Mouse (Mus musculus): ENCODE results near the gene Cmah. TPM values are rescaled to one million over a fixed set of nuclear protein-coding genes. Genes with fewer than 3 reads are reported as not detected.

Gene Cmah
- total RNA-seq (2012; rRNA removed) (2.2 and 2.3 TPM in 2 replicates), polyA plus RNA-seq (2012; ENCODE audit: insufficient read depth in 1 of 2, insufficient read length in 2 of 2, low read depth in 1 of 2, low replicate concordance in 2 of 2, missing spikeins in 1 of 2) (1 to 10 TPM in 1 of 2 experiments, not detected in 1; 1.4 TPM)

DNA sequence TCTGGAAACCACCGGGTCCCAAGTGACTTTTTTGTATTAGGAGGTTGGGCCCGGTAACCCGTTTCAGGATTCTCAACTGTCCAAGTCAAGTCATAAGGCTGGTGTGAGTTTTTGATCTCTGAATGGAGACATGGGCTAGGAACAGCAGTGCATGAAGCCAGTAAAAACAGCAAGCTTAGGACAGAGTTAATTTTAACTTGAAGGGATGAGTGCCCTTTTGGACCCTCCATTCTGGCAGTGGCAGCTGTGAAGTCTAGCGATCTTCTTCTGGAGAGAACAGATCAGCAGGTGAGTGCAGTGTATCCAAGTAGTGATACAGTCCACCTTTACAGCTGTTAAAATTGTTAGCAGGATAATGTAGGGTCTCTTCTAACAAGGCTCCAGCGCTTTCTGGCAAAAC lies at the start of gene Cmah:
Cmah (plus strand) TSS at position 204 of the 400 bp plus-strand sequence.
- Histone ChIP-seq H3K27ac (ENCODE audit: control insufficient read depth, low read depth, low read length) (no peak within 1 kb of the TSS), H3K4me3 (ENCODE audit: control insufficient read depth in 1 of 2, insufficient read depth in 1 of 2, low read depth in 2 of 2, low read length in 2 of 2) (no peak within 1 kb of the TSS), H3K79me2 (ENCODE audit: control insufficient read depth, insufficient read depth, low read length, poor library complexity) (no peaks in the 10 kb centered on the region), H3K9me3 (replicated peaks; ENCODE audit: insufficient read depth, low read length) (no peaks in the 10 kb centered on the region), H3K4me1 (ENCODE audit: control insufficient read depth in 1 of 2, insufficient read depth in 2 of 2, low read length in 2 of 2) (no peaks in the 10 kb centered on the region), H3K27me3 (ENCODE audit: control insufficient read depth in 1 of 2, insufficient read depth in 2 of 2, low read length in 2 of 2) (peaks cover 4 to 7% of the 10 kb centered on the region in 2 experiments), H3K36me3 (ENCODE audit: control insufficient read depth in 1 of 2, insufficient read depth in 2 of 2, low read length in 2 of 2) (no peaks in the 10 kb centered on the region), H3K9ac (ENCODE audit: control insufficient read depth, low read depth, low read length, poor library complexity, severe bottlenecking) (no peak within 1 kb of the TSS)
- no peak for TF ChIP-seq TBP (IDR thresholded peaks at IDR 0.05; ENCODE audit: low read depth, low read length)
- no peak for TF ChIP-seq KAT2A (conservative IDR thresholded peaks at IDR 0.05; ENCODE audit: low read depth, low read length)
- no peak for DNase-seq (ENCODE audit: low read depth, low spot score)

GRCm38 (mm10) chr13:24279407-24279761 lies 47.8 kb upstream of the Cmah start:
- no peaks in the 10 kb centered on the region; a peak in 1 of 4 replicates for H3K27me3 ChIP-seq (ENCODE audit: control insufficient read depth in 1 of 2, insufficient read depth in 2 of 2, low read length in 2 of 2)
- TF ChIP-seq NELFE (IDR thresholded peaks at IDR 0.05; ENCODE audit: low read depth, low read length) (no peak), MAFK (IDR thresholded peaks at IDR 0.05; ENCODE audit: borderline replicate concordance, low read depth, low read length) (no peak), MYB (IDR thresholded peaks at IDR 0.05; ENCODE audit: low read depth, low read length) (no peak), ZMIZ1 (IDR thresholded peaks at IDR 0.05; ENCODE audit: low read depth, low read length) (no peak), RAD21 (IDR thresholded peaks at IDR 0.05; ENCODE audit: low read depth, low read length) (no peak), TAL1 (IDR thresholded peaks at IDR 0.05; ENCODE audit: low read length) (no peak), USF1 (IDR thresholded peaks at IDR 0.05; ENCODE audit: low read depth, low read length) (no peak), HCFC1 (IDR thresholded peaks at IDR 0.05; ENCODE audit: low read depth, low read length) (no peak), CHD2 (IDR thresholded peaks at IDR 0.05; ENCODE audit: low read length) (no peak), BHLHE40 (IDR thresholded peaks at IDR 0.05; ENCODE audit: borderline replicate concordance, low read depth, low read length) (no peak), MAX (IDR thresholded peaks at IDR 0.05; ENCODE audit: low read length) (no peak)
- no peak for DNase-seq (ENCODE audit: low read depth, low spot score)

DNA sequence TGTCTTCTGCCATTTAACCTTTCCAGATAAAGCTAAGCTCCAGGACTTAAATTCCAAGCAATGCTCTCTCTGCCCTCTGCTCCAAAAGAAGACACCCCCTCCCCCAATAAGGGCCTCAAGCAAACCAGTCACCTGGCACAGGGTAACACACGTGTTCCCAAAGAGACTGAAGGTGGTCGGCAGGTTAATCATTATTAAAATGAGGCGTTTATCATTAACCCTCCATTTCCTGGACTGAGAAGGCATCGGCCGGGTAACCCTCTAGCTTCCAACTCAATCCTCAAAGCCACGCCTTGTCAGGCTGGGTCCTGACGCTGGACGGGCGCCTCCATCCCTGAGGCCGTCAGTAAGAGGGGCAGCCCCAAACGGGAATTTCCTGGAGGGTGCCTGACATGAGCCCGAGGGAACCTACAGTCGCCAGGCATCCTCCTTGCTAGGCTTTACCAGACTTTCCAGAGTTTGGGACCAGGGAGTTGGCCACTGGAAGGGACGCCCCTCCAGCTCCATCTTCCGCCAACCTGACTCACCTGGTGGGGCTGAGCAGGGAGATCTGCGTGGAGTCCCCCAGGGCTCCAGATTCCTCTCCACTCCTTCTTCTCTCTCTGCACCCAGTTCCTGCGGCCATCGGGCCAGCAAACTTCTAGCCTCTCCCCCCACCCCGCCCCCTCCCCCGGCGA lies 47.3 kb upstream of the Cmah start:
- peak overlapping the region in 1 of 2 experiments; percentile 60; a peak in 2 of 4 replicates for H3K4me3 ChIP-seq (ENCODE audit: control insufficient read depth in 1 of 2, insufficient read depth in 1 of 2, low read depth in 2 of 2, low read length in 2 of 2)
- H3K9ac ChIP-seq (ENCODE audit: control insufficient read depth, low read depth, low read length, poor library complexity, severe bottlenecking): no peak overlapping the region; the same call in 1 of the 2 replicates
- no peaks in the 10 kb centered on the region for H3K9me3 ChIP-seq (replicated peaks; ENCODE audit: insufficient read depth, low read length)
- H3K36me3 ChIP-seq (ENCODE audit: control insufficient read depth in 1 of 2, insufficient read depth in 2 of 2, low read length in 2 of 2): no peaks in the 10 kb centered on the region
- H3K4me1 ChIP-seq (ENCODE audit: control insufficient read depth in 1 of 2, insufficient read depth in 2 of 2, low read length in 2 of 2): no peaks in the 10 kb centered on the region
- no peak for DNase-seq (ENCODE audit: low read depth, low spot score)
- H3K27me3 ChIP-seq (ENCODE audit: control insufficient read depth in 1 of 2, insufficient read depth in 2 of 2, low read length in 2 of 2): no peaks in the 10 kb centered on the region; a peak in 1 of 4 replicates
- H3K79me2 ChIP-seq (ENCODE audit: control insufficient read depth, insufficient read depth, low read length, poor library complexity): no peaks in the 10 kb centered on the region
- H3K27ac ChIP-seq (ENCODE audit: control insufficient read depth, low read depth, low read length): no peak overlapping the region
- TF ChIP-seq MAX (IDR thresholded peaks at IDR 0.05; ENCODE audit: low read length) (no peak), SIN3A (IDR thresholded peaks at IDR 0.05; ENCODE audit: low read length) (no peak), MYB (IDR thresholded peaks at IDR 0.05; ENCODE audit: low read depth, low read length) (no peak), ZNF384 (IDR thresholded peaks at IDR 0.05; ENCODE audit: low read depth, low read length) (no peak), HCFC1 (IDR thresholded peaks at IDR 0.05; ENCODE audit: low read depth, low read length) (no peak), E2F4 (IDR thresholded peaks at IDR 0.05; ENCODE audit: borderline replicate concordance, low read depth, low read length) (no peak), EP300 (IDR thresholded peaks at IDR 0.05; ENCODE audit: low read depth in 1 of 2, low read length in 2 of 2) (no peak), GABPA (IDR thresholded peaks at IDR 0.05; ENCODE audit: low read depth, low read length) (no peak), CHD2 (IDR thresholded peaks at IDR 0.05; ENCODE audit: low read length) (no peak), POLR2AphosphoS5 (IDR thresholded peaks at IDR 0.05; ENCODE audit: borderline replicate concordance, low read depth, low read length) (no peak), MEF2A (IDR thresholded peaks at IDR 0.05; ENCODE audit: extremely low read depth, insufficient replicate concordance, low read depth, low read length, poor library complexity, severe bottlenecking) (no peak), MAZ (IDR thresholded peaks at IDR 0.05; ENCODE audit: low read depth, low read length) (no peak), TAL1 (IDR thresholded peaks at IDR 0.05; ENCODE audit: low read length) (no peak), MAFK (IDR thresholded peaks at IDR 0.05; ENCODE audit: borderline replicate concordance, low read depth, low read length) (no peak), USF1 (IDR thresholded peaks at IDR 0.05; ENCODE audit: low read depth, low read length) (no peak), UBTF (IDR thresholded peaks at IDR 0.05; ENCODE audit: borderline replicate concordance, insufficient read depth, low read depth, low read length) (no peak), ZMIZ1 (IDR thresholded peaks at IDR 0.05; ENCODE audit: low read depth, low read length) (no peak), RAD21 (IDR thresholded peaks at IDR 0.05; ENCODE audit: low read depth, low read length) (no peak), MXI1 (IDR thresholded peaks at IDR 0.05; ENCODE audit: low read depth, low read length) (no peak)

More at GRCm38 (mm10) chr13:24279407-24279761, 47.8 kb upstream of the Cmah start:
- Histone ChIP-seq H3K4me1 (ENCODE audit: control insufficient read depth in 1 of 2, insufficient read depth in 2 of 2, low read length in 2 of 2) (no peaks in the 10 kb centered on the region), H3K9me3 (replicated peaks; ENCODE audit: insufficient read depth, low read length) (no peaks in the 10 kb centered on the region), H3K27ac (ENCODE audit: control insufficient read depth, low read depth, low read length) (no peak overlapping the region), H3K36me3 (ENCODE audit: control insufficient read depth in 1 of 2, insufficient read depth in 2 of 2, low read length in 2 of 2) (no peaks in the 10 kb centered on the region), H3K9ac (ENCODE audit: control insufficient read depth, low read depth, low read length, poor library complexity, severe bottlenecking) (no peak overlapping the region), H3K79me2 (ENCODE audit: control insufficient read depth, insufficient read depth, low read length, poor library complexity) (no peaks in the 10 kb centered on the region), H3K4me3 (ENCODE audit: control insufficient read depth in 1 of 2, insufficient read depth in 1 of 2, low read depth in 2 of 2, low read length in 2 of 2) (no peak overlapping the region)
